Mouse (Mus musculus) frontal cortex, postnatal 14 days (tissue): Measurements from ENCODE around the gene Col6a1.

Experiments used
- DNase-seq, 2 experiments: peaks; one replicate each; pipeline ENCODE4 v3.0.0; 2022; ENCODE audit warnings: low spot score in 2 of 2

The Col6a1 gene

DNA sequence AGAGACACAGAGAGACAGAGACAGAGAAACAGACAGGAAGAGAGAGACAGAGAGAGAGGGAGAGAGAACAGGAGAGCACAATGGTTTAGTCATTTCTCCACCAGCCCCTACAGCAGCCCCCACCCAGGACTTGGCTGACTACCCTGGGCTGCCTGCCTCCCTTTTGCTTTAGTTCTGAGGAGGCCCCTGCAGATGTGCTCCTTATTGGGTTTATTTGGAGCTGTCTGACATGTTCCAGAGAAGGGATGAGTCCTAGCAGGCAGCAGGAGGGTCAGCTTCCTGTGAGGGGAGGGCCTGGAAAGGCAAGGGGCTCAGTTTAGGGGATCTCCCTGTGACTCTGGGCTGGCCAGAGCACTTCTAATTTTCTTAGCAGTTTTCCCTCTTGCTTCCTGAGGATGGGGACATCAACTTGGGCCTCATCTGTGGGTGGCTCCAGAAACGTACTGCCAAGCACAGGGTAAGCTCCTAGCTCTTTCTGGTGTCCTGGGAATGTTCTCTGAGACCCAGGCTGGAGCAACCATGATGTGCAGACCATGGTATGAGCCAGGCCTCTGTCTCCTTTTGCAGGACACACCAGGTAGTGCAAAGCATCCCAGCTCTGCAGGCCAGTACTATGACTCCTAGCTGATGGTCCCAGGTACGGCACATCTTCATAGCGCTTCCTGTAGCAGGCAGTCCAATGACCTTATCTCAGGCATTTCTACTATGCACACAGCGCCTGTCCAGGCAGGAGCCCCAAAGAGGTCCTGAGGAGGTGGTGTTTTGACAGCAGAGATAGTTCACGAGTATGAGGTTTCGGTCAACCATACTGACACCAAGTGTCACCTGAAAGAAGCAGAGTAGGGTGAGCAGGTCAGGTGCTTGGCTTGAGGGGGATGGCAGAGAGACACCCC lies 45.0 kb downstream of the Col6a1 start:
- no peak for DNase-seq

DNA sequence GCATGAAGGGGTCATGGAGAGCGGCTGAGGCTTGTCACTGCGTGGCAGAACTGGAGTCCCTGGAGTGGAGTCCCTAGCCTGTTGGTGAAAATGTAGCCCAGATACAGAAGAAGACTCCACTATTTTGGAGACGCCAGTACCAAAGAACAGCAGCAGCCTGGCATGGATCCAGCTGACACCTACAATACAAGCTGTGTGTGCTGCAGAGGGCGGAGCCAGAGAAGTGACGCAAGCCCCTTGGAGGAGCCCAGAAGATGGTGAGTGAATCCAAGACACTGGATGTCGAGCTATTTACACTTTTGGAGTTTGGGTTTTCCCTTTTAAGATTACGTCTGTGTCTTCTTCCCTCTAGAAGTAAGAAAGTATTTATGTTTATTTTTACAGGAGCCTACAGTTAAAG lies 47.8 kb downstream of the Col6a1 start:
- DNase-seq: peak; percentile 20 to 26

DNA sequence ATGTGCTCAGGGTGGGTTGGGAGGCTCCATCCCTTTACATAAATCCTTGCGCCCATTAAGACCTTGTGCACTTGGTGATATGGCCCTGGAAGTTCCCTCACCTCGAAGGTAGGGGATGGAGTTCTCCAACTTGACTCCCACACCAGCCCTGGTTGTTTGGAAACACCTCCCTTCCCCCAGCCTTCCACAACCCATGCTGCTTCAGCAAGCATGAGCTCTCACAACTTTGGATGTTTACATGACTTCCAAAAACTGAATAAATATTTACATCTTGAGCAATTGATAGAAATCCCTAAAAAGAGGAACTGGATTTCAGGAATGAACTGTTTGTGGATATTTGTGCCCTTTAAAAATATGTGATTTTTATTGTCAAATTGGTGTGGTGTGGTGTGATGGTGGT lies 50.7 kb downstream of the Col6a1 start:
- DNase-seq: no peak

DNA sequence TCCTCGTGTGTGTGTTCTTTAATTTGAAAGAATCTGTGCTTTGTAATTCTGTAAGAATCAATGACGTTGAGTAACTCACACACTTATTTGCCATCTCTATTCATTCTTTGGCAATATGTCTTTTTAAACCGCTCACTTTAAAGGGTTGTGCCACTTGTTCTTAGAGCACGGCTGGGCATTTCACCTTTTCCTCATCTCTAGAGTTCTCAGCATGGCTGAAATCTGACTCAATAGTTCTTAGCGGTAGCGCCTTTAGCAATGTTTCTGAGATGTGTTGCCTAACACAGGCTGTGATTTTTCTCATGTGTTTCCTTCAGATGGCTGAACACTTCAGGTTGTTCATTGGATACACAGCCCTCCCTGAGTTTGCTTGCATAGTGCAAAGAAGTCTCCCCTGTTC lies 51.4 kb downstream of the Col6a1 start:
- no peak for DNase-seq

DNA sequence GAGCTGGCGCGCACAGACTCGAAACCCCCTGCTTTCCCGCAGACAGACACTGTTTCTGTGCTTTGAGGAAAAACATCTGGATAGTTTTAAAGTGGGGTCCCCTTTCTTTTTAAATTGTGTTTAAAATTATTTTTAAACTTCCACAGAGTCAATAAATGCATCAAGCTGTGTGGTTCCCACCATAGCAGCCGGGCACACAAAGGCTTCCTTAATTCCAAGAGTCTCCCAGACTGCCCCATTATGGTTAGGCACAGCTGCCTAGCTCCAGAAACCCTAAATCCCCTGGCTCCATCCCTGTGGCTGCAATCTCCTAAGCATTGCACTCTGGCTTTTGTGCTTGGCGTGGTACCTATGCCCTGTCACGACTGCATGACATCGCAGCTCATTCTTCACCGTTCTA lies 54.0 kb downstream of the Col6a1 start:
- no peak for DNase-seq

DNA sequence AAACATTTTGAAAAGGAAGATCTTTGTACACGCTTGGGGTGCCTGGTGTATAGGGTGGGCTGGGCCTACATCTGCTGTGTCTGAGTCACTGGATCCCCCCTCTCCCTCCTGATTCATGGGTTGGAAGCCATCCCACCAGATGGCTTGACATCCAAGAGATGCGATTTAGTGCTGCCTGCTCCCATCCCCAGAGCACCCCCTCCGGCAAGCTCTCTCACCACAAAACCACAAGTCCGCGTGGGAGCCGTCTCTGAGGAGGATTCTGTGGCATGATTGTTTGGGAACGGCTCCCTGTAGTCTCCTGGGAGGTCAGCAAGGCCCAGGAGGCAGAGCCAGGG lies 57.1 kb downstream of the Col6a1 start:
- DNase-seq: peak; percentile 31 to 64

DNA sequence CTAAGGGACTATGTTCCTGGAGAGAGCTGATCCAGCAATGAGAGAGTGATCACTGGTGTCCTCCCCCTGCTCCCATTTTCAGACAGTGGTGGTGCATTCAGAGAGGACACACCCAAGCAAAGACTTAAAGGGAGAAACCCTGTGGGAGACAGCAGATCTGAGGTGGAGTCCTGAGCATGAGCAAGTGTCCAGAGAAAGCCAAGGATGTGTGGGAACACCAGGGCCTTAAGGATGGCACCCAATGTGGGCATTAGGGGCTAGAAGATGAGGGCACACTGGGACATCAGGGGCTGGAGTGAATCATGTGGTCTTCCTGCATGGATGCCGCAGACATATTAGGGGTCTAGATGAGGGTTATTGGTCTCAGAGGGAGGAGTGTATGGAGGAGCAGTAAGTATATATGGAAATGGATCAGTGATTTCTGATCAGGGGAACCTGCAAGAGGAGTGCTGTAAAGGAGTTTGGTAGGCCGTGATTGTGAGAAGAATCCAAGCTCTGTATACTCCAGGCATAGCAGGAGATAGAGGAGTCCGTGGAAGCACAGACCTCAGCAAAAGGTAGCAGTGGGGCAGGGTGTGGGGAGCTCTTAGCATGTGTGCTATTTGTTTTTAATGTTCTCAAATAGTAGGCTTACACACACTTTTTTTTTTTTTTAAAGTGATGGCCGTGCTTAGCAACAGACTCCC lies 57.6 kb downstream of the Col6a1 start:
- no peak for DNase-seq

DNA sequence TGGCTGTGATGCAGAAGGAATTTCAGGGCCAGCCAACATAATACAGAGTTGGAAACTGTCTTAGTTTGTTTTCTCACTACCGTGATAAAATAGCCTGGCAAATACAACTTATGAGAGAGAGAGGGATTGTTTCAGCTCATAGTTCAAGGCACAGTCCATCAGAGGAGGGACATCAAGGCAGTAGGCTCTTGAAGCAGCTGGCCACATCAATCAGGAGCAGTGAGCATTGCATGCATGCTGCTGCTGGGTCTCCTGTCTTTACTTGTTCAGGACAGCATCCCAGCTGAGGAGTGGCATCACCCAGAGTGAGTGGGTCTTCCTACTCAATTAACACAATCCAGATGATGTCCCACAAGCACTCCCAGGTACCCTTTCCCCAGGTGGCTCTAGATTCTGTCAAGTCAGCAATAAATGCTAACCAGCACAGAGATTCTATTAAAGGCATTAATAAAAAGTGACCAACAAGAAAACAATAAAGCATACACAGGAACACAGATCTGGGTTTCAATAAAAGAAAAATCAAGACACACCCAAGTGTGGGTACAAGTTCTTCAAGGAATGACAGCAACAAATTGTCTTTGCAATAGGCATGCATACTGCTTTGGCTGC lies 58.7 kb downstream of the Col6a1 start:
- DNase-seq: no peak

DNA sequence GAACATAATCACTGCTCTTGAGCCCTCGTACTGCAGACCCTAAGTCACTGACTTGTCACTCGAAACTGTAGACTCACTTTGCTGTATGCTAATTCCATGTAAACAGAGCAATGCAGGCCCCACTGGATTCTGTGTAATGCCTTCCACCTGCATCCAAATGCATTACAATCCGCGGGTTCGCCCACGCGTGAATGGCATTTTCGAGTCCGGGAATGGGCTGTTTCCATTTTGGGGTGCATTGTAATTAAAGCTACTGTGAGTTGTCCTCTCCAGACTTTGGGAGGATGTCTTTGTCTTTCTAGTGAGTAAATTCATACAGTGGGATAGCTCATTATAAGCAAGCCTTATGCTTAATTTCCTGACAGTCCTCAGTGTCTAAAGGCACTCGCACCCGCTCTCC lies 60.4 kb downstream of the Col6a1 start:
- no peak for DNase-seq

DNA sequence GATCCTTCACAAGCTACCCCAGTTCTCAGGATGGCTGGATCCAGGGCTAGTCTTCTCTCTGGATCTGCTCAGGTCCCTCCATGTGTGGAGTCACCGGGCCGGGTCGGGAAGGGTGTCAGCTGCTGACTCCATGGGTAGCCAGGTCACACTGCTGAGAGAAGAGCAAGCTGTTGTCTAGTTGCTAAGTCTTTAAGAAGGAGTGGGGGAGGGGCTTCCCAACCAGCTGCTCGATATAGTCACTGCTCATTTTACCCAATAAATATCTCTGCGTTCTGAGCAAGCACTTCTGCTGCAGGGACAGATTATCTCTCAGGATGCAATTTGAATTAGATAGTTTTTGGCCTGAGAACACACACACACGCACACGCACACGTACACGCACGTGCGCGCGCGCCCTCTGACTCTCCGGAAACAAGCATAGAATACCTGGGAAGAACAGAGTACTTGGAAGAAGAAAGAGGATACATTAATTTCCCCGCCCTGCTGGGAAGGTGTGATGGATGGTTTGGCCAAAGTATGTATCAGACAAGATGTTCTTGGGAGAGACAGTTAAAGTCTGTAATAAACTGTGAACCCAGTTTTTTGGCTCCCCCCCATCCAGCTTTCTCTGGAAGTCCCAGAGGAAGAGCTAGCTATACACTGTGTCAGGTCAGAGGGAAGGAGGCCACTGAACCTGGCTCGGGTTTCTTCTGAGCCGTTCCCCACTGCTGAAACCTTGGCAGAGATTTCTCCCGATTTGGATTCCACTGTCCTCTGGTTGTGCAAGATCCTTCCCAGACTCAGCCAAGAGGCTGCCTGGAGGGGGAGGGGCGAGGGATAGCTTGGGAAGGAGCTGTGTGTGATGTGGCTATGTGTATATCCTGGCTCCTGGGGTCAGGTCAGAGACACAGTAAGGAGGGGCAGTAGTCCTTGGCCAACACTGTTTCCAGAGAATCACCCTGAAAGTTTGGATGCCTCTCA lies 61.5 kb downstream of the Col6a1 start:
- no peak for DNase-seq
